Mouse (Mus musculus): Measurements from ENCODE around the gene Alg9. TPM values are rescaled to one million over a fixed set of nuclear protein-coding genes. Genes with fewer than 3 reads are reported as not detected.

Alg9 gene
- polyA plus RNA-seq, 1 experiment from 2014 or later = 33.4 TPM

DNA sequence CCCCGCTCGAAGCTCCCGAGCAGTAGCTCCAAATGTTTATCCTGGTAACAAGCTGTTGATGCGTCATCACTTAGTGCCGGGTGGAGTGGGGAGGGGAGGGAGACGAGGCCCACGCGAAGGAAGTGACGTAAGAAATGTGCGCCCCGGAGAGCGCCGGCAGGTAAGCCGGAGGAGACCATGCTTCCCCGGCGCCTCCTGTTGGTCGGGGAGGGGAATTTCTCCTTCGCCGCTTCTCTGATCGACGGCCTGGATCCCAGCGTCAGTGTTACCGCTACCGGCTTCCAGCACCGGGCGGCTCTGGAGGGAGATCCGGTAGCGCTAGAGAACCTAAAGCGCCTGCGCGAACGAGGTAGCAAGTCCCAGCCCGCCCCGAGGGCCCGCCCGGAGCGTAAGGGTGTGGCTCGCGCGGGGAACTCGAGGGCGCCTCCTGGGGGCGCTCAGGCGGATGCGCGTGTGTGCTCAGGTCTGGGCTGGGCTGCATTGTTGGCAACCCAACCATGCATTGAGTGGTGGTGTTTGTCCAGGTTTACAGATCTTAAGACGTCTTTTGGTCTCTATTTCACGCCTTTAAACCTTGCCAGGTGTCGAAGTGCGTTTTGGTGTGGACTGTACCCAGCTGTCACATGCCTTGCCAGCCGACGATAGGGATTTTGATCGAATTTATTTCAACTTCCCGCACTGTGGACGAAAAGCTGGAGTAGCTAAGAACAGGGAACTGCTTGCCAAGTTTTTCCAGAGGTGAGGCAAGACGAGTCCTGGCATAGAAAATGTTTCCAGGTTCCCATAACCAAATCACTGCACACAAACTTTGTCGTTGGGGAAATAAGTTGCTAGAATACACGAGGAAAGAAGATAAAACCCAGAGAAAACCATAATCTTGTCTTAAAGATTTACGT lies 6.5 kb upstream of the Alg9 start, which contains the start of gene Fdxacb1:
Gene Fdxacb1 (plus strand): TSS at position 130 of the 896 bp plus-strand sequence.
- Histone ChIP-seq H3K36me3 (ENCODE audit: control insufficient read depth, insufficient read depth, low read length) (no peaks in the 10 kb centered on the region), H3K9ac (ENCODE audit: low read length) (peak within 1 kb of the TSS; percentile 71), H3K4me2 (ENCODE audit: low read depth, low read length, severe bottlenecking) (peak within 1 kb of the TSS; percentile 69), H3K9me3 (ENCODE audit: control insufficient read depth, low read length) (no peaks in the 10 kb centered on the region), H3K27ac (ENCODE audit: low read depth, low read length) (peak within 1 kb of the TSS; percentile 74), H3K27me3 (ENCODE audit: control insufficient read depth, insufficient read depth, low read length) (no peaks in the 10 kb centered on the region), H3K4me1 (replicated peaks; ENCODE audit: control insufficient read depth, insufficient read depth, low read length) (peaks cover 2% of the 10 kb centered on the region; the same call in 1 of the 2 replicates), H3K4me3 (ENCODE audit: low read depth, low read length) (peak within 1 kb of the TSS; percentile 56)
- 5% methylated on average over 59 of the region's 59 CpGs for WGBS
- ATAC-seq (replicated peaks; ENCODE audit: low FRiP score) (peak; percentile 96), DNase-seq (ENCODE audit: low spot score) (peak; percentile 99)

DNA sequence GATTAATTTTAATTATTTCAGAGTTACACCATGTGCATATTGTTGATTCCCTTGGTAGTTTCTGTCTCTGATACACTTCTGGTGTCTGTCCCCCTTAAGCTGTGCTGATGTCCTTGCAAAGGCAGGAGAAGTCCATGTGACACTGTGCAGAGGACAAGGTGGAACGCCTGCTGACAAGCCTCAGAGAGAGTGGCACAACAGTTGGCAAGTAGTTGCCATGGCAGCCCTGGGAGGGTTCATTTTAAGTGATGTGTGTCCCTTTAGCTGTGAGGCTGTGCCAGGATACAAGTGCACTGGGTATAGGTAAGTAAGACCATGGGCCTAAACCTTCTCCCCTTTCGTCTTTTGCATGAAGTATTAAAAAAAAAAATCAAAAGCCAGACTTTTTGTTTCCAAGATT lies 4.8 kb upstream of the Alg9 start:
- 92% methylated on average over 2 of the region's 2 CpGs for WGBS
- H3K36me3 ChIP-seq (ENCODE audit: control insufficient read depth, insufficient read depth, low read length) = no peaks in the 10 kb centered on the region
- no peaks in the 10 kb centered on the region for H3K27me3 ChIP-seq (ENCODE audit: control insufficient read depth, insufficient read depth, low read length)
- no peak overlapping the region for H3K27ac ChIP-seq (ENCODE audit: low read depth, low read length)
- no peak overlapping the region for H3K4me2 ChIP-seq (ENCODE audit: low read depth, low read length, severe bottlenecking)
- H3K4me1 ChIP-seq (replicated peaks; ENCODE audit: control insufficient read depth, insufficient read depth, low read length) = peaks cover 8% of the 10 kb centered on the region; the same call in 1 of the 2 replicates
- DNase-seq (ENCODE audit: low spot score) = no peak
- H3K9me3 ChIP-seq (ENCODE audit: control insufficient read depth, low read length) = no peaks in the 10 kb centered on the region
- ATAC-seq (replicated peaks; ENCODE audit: low FRiP score) = no peak
- no peak overlapping the region for H3K4me3 ChIP-seq (ENCODE audit: low read depth, low read length)
- no peak overlapping the region for H3K9ac ChIP-seq (ENCODE audit: low read length)

DNA sequence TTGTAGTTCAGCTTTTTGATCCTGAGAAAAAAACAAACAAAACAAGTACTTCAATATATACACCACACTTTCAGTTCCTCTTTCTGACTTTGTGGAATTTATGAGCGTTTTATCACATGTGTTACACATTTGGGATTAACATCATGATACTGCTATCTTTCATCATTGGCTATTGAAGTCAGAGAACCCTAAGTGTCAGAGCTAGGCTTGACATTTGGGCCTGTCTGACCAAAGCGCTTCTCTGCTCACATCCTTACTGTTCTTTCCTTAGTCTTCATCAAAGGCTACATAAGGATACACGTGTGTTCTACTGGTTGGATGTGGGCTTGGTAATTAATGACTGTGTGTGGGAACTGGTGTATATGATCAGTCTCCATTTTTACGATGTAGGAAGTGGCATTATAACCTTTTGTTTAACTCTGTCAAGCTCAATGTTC lies 775 bp upstream of the Alg9 start:
- Histone ChIP-seq H3K9me3 (ENCODE audit: control insufficient read depth, low read length) (no peaks in the 10 kb centered on the region), H3K4me1 (replicated peaks; ENCODE audit: control insufficient read depth, insufficient read depth, low read length) (peaks cover 9% of the 10 kb centered on the region; the same call in 1 of the 2 replicates), H3K36me3 (ENCODE audit: control insufficient read depth, insufficient read depth, low read length) (no peaks in the 10 kb centered on the region), H3K9ac (ENCODE audit: low read length) (no peak overlapping the region), H3K27ac (ENCODE audit: low read depth, low read length) (no peak overlapping the region), H3K4me3 (ENCODE audit: low read depth, low read length) (no peak overlapping the region), H3K27me3 (ENCODE audit: control insufficient read depth, insufficient read depth, low read length) (no peaks in the 10 kb centered on the region), H3K4me2 (ENCODE audit: low read depth, low read length, severe bottlenecking) (no peak overlapping the region)
- ATAC-seq (replicated peaks; ENCODE audit: low FRiP score) = no peak
- DNase-seq (ENCODE audit: low spot score) = no peak
- WGBS = 85% methylated on average over 4 of the region's 4 CpGs

DNA sequence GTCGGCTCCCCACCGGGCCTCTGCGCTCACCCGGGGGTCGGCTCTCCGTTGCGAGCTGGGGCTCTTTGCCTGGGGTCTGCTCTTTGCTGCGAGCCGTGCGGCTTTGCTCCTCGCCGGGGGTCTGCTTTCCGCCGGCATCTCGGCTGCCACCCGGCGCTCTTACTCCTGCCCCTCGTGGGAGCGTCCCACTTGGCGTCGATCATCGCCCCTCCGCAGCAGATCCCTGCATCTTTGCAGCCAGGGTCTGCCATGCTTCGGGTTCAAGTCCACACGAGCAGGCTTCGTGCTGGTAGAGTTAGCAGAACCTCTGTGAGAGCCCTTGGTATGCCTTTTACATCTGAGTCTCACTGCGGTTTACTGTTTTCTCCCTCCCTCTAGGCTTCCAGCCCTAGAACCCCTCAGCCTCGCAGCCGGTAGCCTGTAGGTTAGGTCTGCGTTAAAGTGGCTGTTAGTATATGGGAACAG lies 875 bp downstream of the Alg9 start:
- Histone ChIP-seq H3K27ac (ENCODE audit: low read depth, low read length) (peak overlapping the region; percentile 70; the same call in 1 of the 2 replicates), H3K9me3 (ENCODE audit: control insufficient read depth, low read length) (no peaks in the 10 kb centered on the region), H3K4me1 (replicated peaks; ENCODE audit: control insufficient read depth, insufficient read depth, low read length) (peaks cover 9% of the 10 kb centered on the region; the same call in 1 of the 2 replicates), H3K9ac (ENCODE audit: low read length) (peak overlapping the region; percentile 94), H3K27me3 (ENCODE audit: control insufficient read depth, insufficient read depth, low read length) (no peaks in the 10 kb centered on the region), H3K36me3 (ENCODE audit: control insufficient read depth, insufficient read depth, low read length) (no peaks in the 10 kb centered on the region; the same call in 1 of the 2 replicates), H3K4me2 (ENCODE audit: low read depth, low read length, severe bottlenecking) (peak overlapping the region; percentile 88), H3K4me3 (ENCODE audit: low read depth, low read length) (peak overlapping the region; percentile 91)
- WGBS = under 1% methylated on average over 30 of the region's 30 CpGs
- no peak for DNase-seq (ENCODE audit: low spot score)
- peak; percentile 76 for ATAC-seq (replicated peaks; ENCODE audit: low FRiP score)

DNA sequence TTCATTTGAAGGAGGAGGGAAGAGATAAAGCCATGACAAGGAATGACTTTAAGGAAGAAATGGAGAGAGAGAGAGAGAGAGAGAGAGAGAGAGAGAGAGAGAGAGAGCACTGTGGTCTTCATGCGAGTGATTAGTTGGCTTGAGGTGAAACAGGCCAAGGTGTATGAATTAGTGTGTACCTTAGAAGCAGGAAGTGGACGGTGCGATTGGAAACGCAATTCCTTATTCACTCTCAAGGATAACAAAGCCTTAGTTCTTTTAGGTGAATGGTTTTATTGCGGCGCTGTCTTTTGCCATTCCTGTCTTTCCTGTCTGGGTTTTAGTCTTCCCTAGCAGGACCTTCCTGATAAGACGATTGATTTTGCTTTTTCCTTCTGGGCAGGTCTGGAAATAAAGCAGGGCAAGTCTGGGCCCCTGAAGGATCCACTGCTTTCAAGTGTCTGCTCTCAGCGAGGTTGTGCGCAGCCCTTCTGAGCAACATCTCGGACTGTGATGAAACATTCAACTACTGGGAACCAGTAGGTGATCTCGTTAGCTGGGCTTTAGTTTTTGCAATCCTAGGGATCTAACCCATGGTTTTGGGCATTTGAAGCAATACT lies 1.4 kb downstream of the Alg9 start:
- Histone ChIP-seq H3K27ac (ENCODE audit: low read depth, low read length) (no peak overlapping the region), H3K4me3 (ENCODE audit: low read depth, low read length) (peak overlapping the region; percentile 91), H3K9me3 (ENCODE audit: control insufficient read depth, low read length) (no peaks in the 10 kb centered on the region), H3K4me1 (replicated peaks; ENCODE audit: control insufficient read depth, insufficient read depth, low read length) (peaks cover 9% of the 10 kb centered on the region; the same call in 1 of the 2 replicates), H3K9ac (ENCODE audit: low read length) (peak overlapping the region; percentile 94), H3K36me3 (ENCODE audit: control insufficient read depth, insufficient read depth, low read length) (no peaks in the 10 kb centered on the region; the same call in 1 of the 2 replicates), H3K27me3 (ENCODE audit: control insufficient read depth, insufficient read depth, low read length) (no peaks in the 10 kb centered on the region), H3K4me2 (ENCODE audit: low read depth, low read length, severe bottlenecking) (peak overlapping the region; percentile 88)
- DNase-seq (ENCODE audit: low spot score) (no peak), ATAC-seq (replicated peaks; ENCODE audit: low FRiP score) (no peak)
- 69% methylated on average over 11 of the region's 11 CpGs for WGBS

DNA sequence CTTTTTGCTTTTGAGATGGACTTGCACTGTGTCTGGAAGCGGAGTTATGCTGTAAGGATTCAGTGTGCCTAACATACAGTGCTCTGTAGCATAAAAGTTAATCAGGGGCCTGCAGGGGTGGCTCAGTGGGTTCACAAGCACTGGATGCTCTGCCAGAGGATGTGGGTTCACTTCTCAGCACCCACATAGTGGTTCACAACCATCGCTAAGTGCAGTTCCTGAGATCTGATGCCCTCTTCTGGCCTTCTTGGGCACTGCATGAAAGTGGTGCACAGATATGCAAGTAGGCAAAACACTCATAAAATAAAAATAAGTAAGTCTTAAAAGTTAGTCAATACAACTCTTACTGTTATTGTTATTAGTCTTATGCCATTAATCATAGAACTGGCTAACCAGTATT lies 7.3 kb downstream of the Alg9 start:
- no peaks in the 10 kb centered on the region for H3K27me3 ChIP-seq (ENCODE audit: control insufficient read depth, insufficient read depth, low read length)
- no peaks in the 10 kb centered on the region for H3K4me1 ChIP-seq (replicated peaks; ENCODE audit: control insufficient read depth, insufficient read depth, low read length)
- peaks cover 13% of the 10 kb centered on the region for H3K36me3 ChIP-seq (ENCODE audit: control insufficient read depth, insufficient read depth, low read length)
- DNase-seq (ENCODE audit: low spot score) (peak; percentile 63), ATAC-seq (replicated peaks; ENCODE audit: low FRiP score) (no peak)
- WGBS = 75% methylated on average over 2 of the region's 2 CpGs
- H3K27ac ChIP-seq (ENCODE audit: low read depth, low read length) = no peak overlapping the region
- no peak overlapping the region for H3K4me3 ChIP-seq (ENCODE audit: low read depth, low read length)
- no peak overlapping the region for H3K9ac ChIP-seq (ENCODE audit: low read length)
- no peak overlapping the region for H3K4me2 ChIP-seq (ENCODE audit: low read depth, low read length, severe bottlenecking)
- no peaks in the 10 kb centered on the region for H3K9me3 ChIP-seq (ENCODE audit: control insufficient read depth, low read length)

DNA sequence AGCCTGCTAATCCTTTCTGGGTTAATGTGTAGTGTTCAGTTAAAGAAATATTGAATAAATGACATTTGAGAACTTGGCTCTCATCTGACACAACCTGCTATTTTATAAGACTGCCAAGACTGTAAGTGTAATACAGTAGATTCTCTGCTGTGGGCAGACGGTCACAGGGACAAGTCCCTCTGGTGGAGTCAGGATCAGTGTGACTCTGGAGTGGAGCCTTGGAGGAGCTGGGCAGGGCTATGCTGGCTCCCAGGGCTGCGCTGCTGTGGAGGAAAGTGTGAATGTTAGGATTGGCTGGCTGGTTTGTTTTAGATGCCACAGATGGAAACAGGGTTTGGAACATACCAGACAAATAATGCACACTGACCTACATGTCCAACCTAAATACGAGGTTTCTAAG lies 20.4 kb downstream of the Alg9 start:
- WGBS = 90% methylated on average over 3 of the region's 3 CpGs
- no peak overlapping the region for H3K4me3 ChIP-seq (ENCODE audit: low read depth, low read length)
- H3K36me3 ChIP-seq (ENCODE audit: control insufficient read depth, insufficient read depth, low read length) = no peaks in the 10 kb centered on the region; the same call in 1 of the 2 replicates

DNA sequence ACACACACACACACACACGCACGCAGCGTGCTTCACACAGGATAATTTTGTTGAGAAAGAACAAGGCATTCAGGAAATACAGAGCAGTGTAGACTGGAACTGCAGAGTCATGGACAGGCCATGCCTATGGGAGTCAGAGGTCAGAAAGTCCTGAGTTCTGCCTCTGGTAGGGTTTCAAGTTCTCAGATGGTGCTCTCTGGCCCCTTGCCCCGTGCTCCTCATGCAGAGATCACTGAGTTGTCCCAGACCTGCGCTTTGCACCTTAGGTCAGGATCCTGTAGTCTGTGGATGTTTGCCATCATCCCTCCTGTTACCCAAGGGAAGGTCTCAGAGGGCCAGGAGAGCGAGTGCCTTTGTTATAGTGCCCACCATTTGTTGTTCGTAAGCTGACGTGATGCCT lies 22.0 kb downstream of the Alg9 start:
- Histone ChIP-seq H3K4me2 (ENCODE audit: low read depth, low read length, severe bottlenecking) (no peak overlapping the region), H3K27me3 (ENCODE audit: control insufficient read depth, insufficient read depth, low read length) (no peaks in the 10 kb centered on the region), H3K27ac (ENCODE audit: low read depth, low read length) (no peak overlapping the region), H3K4me1 (replicated peaks; ENCODE audit: control insufficient read depth, insufficient read depth, low read length) (no peaks in the 10 kb centered on the region), H3K9ac (ENCODE audit: low read length) (no peak overlapping the region), H3K9me3 (ENCODE audit: control insufficient read depth, low read length) (no peaks in the 10 kb centered on the region), H3K36me3 (ENCODE audit: control insufficient read depth, insufficient read depth, low read length) (no peaks in the 10 kb centered on the region), H3K4me3 (ENCODE audit: low read depth, low read length) (no peak overlapping the region)
- 94% methylated on average over 8 of the region's 8 CpGs for WGBS
- ATAC-seq (replicated peaks; ENCODE audit: low FRiP score) (no peak), DNase-seq (ENCODE audit: low spot score) (no peak)

More for the DNA sequence above, 20.4 kb downstream of the Alg9 start:
- no peak overlapping the region for H3K4me2 ChIP-seq (ENCODE audit: low read depth, low read length, severe bottlenecking)
- no peak for DNase-seq (ENCODE audit: low spot score)
- no peak for ATAC-seq (replicated peaks; ENCODE audit: low FRiP score)
- no peaks in the 10 kb centered on the region for H3K4me1 ChIP-seq (replicated peaks; ENCODE audit: control insufficient read depth, insufficient read depth, low read length)
- H3K27me3 ChIP-seq (ENCODE audit: control insufficient read depth, insufficient read depth, low read length) = no peaks in the 10 kb centered on the region
- no peaks in the 10 kb centered on the region for H3K9me3 ChIP-seq (ENCODE audit: control insufficient read depth, low read length)
- H3K27ac ChIP-seq (ENCODE audit: low read depth, low read length) = no peak overlapping the region
- H3K9ac ChIP-seq (ENCODE audit: low read length) = no peak overlapping the region

Data from forebrain, embryonic 11.5 days (tissue).